Mouse (Mus musculus) kidney, adult 2 months (tissue): ENCODE measurements around the gene Spns2. TPM values are rescaled to one million over a fixed set of nuclear protein-coding genes. Genes with fewer than 3 reads are reported as not detected.

Experiments used
- DNase-seq: peaks from one replicate; pipeline ENCODE4 v3.0.0; 2021
- H3K27ac ChIP-seq: fragments of 200-500 bp; 2 replicates; pipeline ENCODE4 v1.5.1; 2012; ENCODE audit warnings: low read depth, low read length, control low read depth, inconsistent platforms; ENCODE audit not compliant: insufficient read depth
- H3K27me3 ChIP-seq: fragments of 200-500 bp; replicated peaks from 2 replicates; pipeline ENCODE4 v1.6.1; 2012; ENCODE audit warnings: mild to moderate bottlenecking, moderate library complexity, low read length, inconsistent platforms; ENCODE audit not compliant: control insufficient read depth, insufficient read depth
- H3K36me3 ChIP-seq: fragments of 200-500 bp; 2 replicates; pipeline ENCODE4 v1.6.1; 2012; ENCODE audit warnings: mild to moderate bottlenecking, moderate library complexity, low read length, inconsistent platforms; ENCODE audit not compliant: control insufficient read depth, insufficient read depth
- H3K4me1 ChIP-seq: fragments of 200-500 bp; 2 replicates; pipeline ENCODE4 v1.6.1; 2011; ENCODE audit warnings: low read length; ENCODE audit not compliant: control insufficient read depth, insufficient read depth
- H3K4me3 ChIP-seq: fragments of 200-500 bp; 2 replicates; pipeline ENCODE4 v1.5.1; 2011; ENCODE audit warnings: mild to moderate bottlenecking, low read depth, low read length, control low read depth; ENCODE audit not compliant: insufficient read depth
- CTCF ChIP-seq: fragments of 200-500 bp; conservative IDR thresholded peaks from 2 replicates; pipeline ENCODE4 v1.5.1; 2011; ENCODE audit warnings: low read depth, mild to moderate bottlenecking, control low read depth, low read length, moderate library complexity, mixed read lengths; ENCODE audit not compliant: insufficient read depth, insufficient read length
- POLR2A ChIP-seq: fragments of 200-500 bp; IDR thresholded peaks from one replicate; pipeline ENCODE4 v1.6.1; 2011; ENCODE audit warnings: low read depth, low read length, control low read depth
- WGBS: fragments of 180-500 bp; shearing (Covaris S2); methylation state at CpG from one replicate; pipeline ENCODE4 v1.1.7; 2018; 5-methylcytosine and 5-hydroxymethylcytosine counted together
- polyA plus RNA-seq: library from polyadenylated mRNA; depleted of rRNA; stranded (reverse); fragments of >200 nt; gene quantifications from 2 replicates; pipeline ENCODE4 v1.2.3, GENCODE M21; 2012

Gene Spns2
- polyA plus RNA-seq, 1 experiment: 102 TPM

- Histone ChIP-seq H3K4me3 (no peak overlapping the region), H3K4me1 (no peaks in the 10 kb centered on the region; the same call in 1 of the 2 replicates), H3K36me3 (no peaks in the 10 kb centered on the region), H3K27ac (no peak overlapping the region), H3K27me3 (no peaks in the 10 kb centered on the region)
- WGBS: 67% methylated on average over 15 of the region's 15 CpGs
- no peak for DNase-seq
- TF ChIP-seq CTCF (no peak), POLR2A (no peak)
Observed at GRCm38 (mm10) chr11:72491130-72491960, 1.6 kb upstream of the Spns2 start.

- H3K27ac ChIP-seq: no peak overlapping the region
- H3K27me3 ChIP-seq: no peaks in the 10 kb centered on the region
- no peaks in the 10 kb centered on the region for H3K36me3 ChIP-seq
- no peaks in the 10 kb centered on the region; the same call in 1 of the 2 replicates for H3K4me1 ChIP-seq
- 1% methylated on average over 33 of the region's 42 CpGs for WGBS
- peak overlapping the region; percentile 67 for H3K4me3 ChIP-seq
- DNase-seq: no peak
- TF ChIP-seq POLR2A: no peak
Observed at GRCm38 (mm10) chr11:72489397-72489796, 307 bp downstream of the Spns2 start.

- no peak for DNase-seq
- WGBS: under 1% methylated on average over 38 of the region's 38 CpGs
- H3K4me3 ChIP-seq: peak overlapping the region; percentile 67
- no peaks in the 10 kb centered on the region for H3K4me1 ChIP-seq
- H3K36me3 ChIP-seq: no peaks in the 10 kb centered on the region
- TF ChIP-seq POLR2A (no peak), CTCF (no peak)
- H3K27ac ChIP-seq: no peak overlapping the region
- no peaks in the 10 kb centered on the region for H3K27me3 ChIP-seq
Observed at GRCm38 (mm10) chr11:72488753-72489271, 892 bp downstream of the Spns2 start.

- no peak for DNase-seq
Observed at GRCm38 (mm10) chr11:72487739-72488138, 2.0 kb downstream of the Spns2 start.

GRCm38 (mm10) chr11:72487171-72487570 is 2.5 kb downstream of the Spns2 start:
- 66% methylated on average over 5 of the region's 5 CpGs for WGBS
- TF ChIP-seq CTCF (no peak), POLR2A (no peak)
- Histone ChIP-seq H3K4me1 (no peaks in the 10 kb centered on the region), H3K27me3 (no peaks in the 10 kb centered on the region), H3K4me3 (no peak overlapping the region), H3K36me3 (no peaks in the 10 kb centered on the region), H3K27ac (no peak overlapping the region)
- no peak for DNase-seq

More at GRCm38 (mm10) chr11:72487739-72488138, 2.0 kb downstream of the Spns2 start:
- Histone ChIP-seq H3K27ac (no peak overlapping the region), H3K36me3 (no peaks in the 10 kb centered on the region), H3K4me1 (no peaks in the 10 kb centered on the region), H3K27me3 (no peaks in the 10 kb centered on the region), H3K4me3 (no peak overlapping the region; the same call in 1 of the 2 replicates)
- WGBS: 85% methylated on average over 2 of the region's 2 CpGs
- no peak for TF ChIP-seq POLR2A
- TF ChIP-seq CTCF: no peak

- DNase-seq: no peak
Observed at GRCm38 (mm10) chr11:72485960-72486359, 3.7 kb downstream of the Spns2 start.

GRCm38 (mm10) chr11:72485157-72485556 is 4.5 kb downstream of the Spns2 start:
- H3K27me3 ChIP-seq: no peaks in the 10 kb centered on the region
- 79% methylated on average over 5 of the region's 5 CpGs for WGBS
- no peak overlapping the region for H3K27ac ChIP-seq
- H3K4me1 ChIP-seq: no peaks in the 10 kb centered on the region
- no peak for DNase-seq
- H3K36me3 ChIP-seq: no peaks in the 10 kb centered on the region
- TF ChIP-seq POLR2A (no peak), CTCF (no peak)
- no peak overlapping the region for H3K4me3 ChIP-seq

More at GRCm38 (mm10) chr11:72485960-72486359, 3.7 kb downstream of the Spns2 start:
- 82% methylated on average over 11 of the region's 11 CpGs for WGBS
- no peak overlapping the region for H3K4me3 ChIP-seq
- H3K4me1 ChIP-seq: no peaks in the 10 kb centered on the region
- no peak overlapping the region for H3K27ac ChIP-seq
- no peaks in the 10 kb centered on the region for H3K36me3 ChIP-seq
- no peak for TF ChIP-seq CTCF
- TF ChIP-seq POLR2A: no peak
- no peaks in the 10 kb centered on the region for H3K27me3 ChIP-seq
